ENCODE assay signal across 8 mouse cellular contexts in the genomic region with DNA sequence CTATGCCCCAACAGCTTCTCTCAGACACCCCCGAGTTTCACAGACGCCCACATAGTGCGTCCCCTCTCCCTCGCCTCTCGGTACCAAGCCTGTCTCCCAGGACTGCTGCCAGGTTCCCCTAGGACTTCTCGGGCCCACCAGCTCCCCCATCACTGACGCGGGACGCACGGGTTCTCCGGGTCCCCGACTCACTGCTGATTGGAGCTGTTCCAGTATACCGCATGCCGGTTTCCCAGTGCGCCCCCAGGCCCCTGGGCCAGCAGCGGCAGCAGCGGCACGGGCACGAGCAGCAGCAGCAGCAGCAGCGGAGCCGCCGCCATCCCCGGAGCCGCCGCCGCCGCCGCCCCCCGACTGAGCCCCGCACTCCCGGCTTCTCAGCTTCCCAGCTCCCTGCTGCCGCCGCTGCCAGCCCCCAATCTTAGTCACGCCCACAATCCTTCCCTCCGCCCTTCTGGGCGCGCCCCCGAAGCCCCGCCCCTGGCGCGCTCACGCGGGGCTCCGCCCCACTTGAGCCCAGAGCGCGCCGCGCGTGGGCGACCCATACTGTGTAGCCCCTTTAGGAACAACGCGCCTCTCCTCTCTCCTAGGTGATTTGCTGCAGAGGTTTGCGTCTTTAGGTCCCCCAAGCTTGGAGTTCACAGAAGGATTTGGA. TPM values are rescaled to one million over a fixed set of nuclear protein-coding genes. Genes with fewer than 3 reads are reported as not detected.
A peak's percentile ranks its signal among the peaks of the same experiment; 100 is the strongest.
DNase-seq lines count a peak whose midpoint lies in the region; ATAC-seq lines count a peak whose summit lies in the region.

A gene (minus strand): TSS at position 452 of the 652 bp plus-strand sequence.

- peak within 1 kb of the TSS; percentile 52 for H3K4me3 ChIP-seq in forebrain, embryonic 16.5 days (replicated peaks; ENCODE audit: low read length)
- peak within 1 kb of the TSS; percentile 45 for H3K4me3 ChIP-seq in liver, embryonic 15.5 days (replicated peaks)
- H3K4me3 ChIP-seq in neural tube, embryonic 15.5 days (replicated peaks), result peak within 1 kb of the TSS; percentile 81

- no peaks in the 10 kb centered on the region for H3K36me3 ChIP-seq in forebrain, embryonic 16.5 days (ENCODE audit: control insufficient read depth, insufficient read depth)
- no peaks in the 10 kb centered on the region for H3K36me3 ChIP-seq in liver, embryonic 15.5 days (replicated peaks)
- no peaks in the 10 kb centered on the region for H3K36me3 ChIP-seq in neural tube, embryonic 15.5 days

- ATAC-seq in forebrain, embryonic 16.5 days, result peak; percentile 51
- no peak for ATAC-seq in liver, embryonic 15.5 days (ENCODE audit: insufficient read depth)
- ATAC-seq in neural tube, embryonic 15.5 days (ENCODE audit: low FRiP score), result peak; percentile 43

- H3K9ac ChIP-seq in forebrain, embryonic 16.5 days (replicated peaks; ENCODE audit: low read depth, low read length), result peak within 1 kb of the TSS; percentile 67
- no peak within 1 kb of the TSS for H3K9ac ChIP-seq in liver, embryonic 15.5 days
- H3K9ac ChIP-seq in neural tube, embryonic 15.5 days (replicated peaks), result peak within 1 kb of the TSS; percentile 91

- H3K4me2 ChIP-seq in forebrain, embryonic 16.5 days (ENCODE audit: low read length), result peak within 1 kb of the TSS; percentile 86
- peak within 1 kb of the TSS; percentile 68 for H3K4me2 ChIP-seq in liver, embryonic 15.5 days
- peak within 1 kb of the TSS; percentile 86 for H3K4me2 ChIP-seq in neural tube, embryonic 15.5 days

- H3K4me1 ChIP-seq in forebrain, embryonic 16.5 days (replicated peaks; ENCODE audit: control insufficient read depth, insufficient read depth, low read length), result peaks cover 39% of the 10 kb centered on the region
- peaks cover 35% of the 10 kb centered on the region for H3K4me1 ChIP-seq in liver, embryonic 15.5 days (replicated peaks)
- H3K4me1 ChIP-seq in neural tube, embryonic 15.5 days, result peaks cover 52% of the 10 kb centered on the region

- intact Hi-C loops in heart, postnatal 25 days (cut with DNase I), result no loop called here

- no peaks in the 10 kb centered on the region for H3K9me3 ChIP-seq in forebrain, embryonic 16.5 days (ENCODE audit: control insufficient read depth, low read length)
- no peaks in the 10 kb centered on the region for H3K9me3 ChIP-seq in liver, embryonic 15.5 days (replicated peaks)
- no peaks in the 10 kb centered on the region for H3K9me3 ChIP-seq in neural tube, embryonic 15.5 days (replicated peaks)

- DNase-seq in CD4-positive helper T cell, adult 2 months (ENCODE audit: low read depth, low spot score), result peak; percentile 66
- DNase-seq in adrenal gland, postnatal 10 days, result peak; percentile 82
- DNase-seq in heart, postnatal 25 days (ENCODE audit: low spot score), result peak; percentile 46
- DNase-seq in layer of hippocampus, adult 18-20 months (ENCODE audit: low spot score in 2 of 2), result peak; percentile 87 to 91
- DNase-seq in thymus, postnatal 4 days, result peak; percentile 82

- H3K27ac ChIP-seq in forebrain, embryonic 16.5 days (ENCODE audit: low read length), result peak within 1 kb of the TSS; percentile 83
- H3K27ac ChIP-seq in liver, embryonic 15.5 days (replicated peaks), result no peak within 1 kb of the TSS
- peak within 1 kb of the TSS; percentile 98 for H3K27ac ChIP-seq in neural tube, embryonic 15.5 days (replicated peaks)

- H3K27me3 ChIP-seq in forebrain, embryonic 16.5 days (replicated peaks; ENCODE audit: control insufficient read depth, insufficient read depth, low read length), result peaks cover 17% of the 10 kb centered on the region
- H3K27me3 ChIP-seq in liver, embryonic 15.5 days, result peaks cover 98% of the 10 kb centered on the region
- no peaks in the 10 kb centered on the region for H3K27me3 ChIP-seq in neural tube, embryonic 15.5 days (replicated peaks)

- WGBS in forebrain, embryonic 16.5 days, result under 1% methylated on average over 50 of the region's 53 CpGs
- under 1% methylated on average over 53 of the region's 53 CpGs for WGBS in liver, embryonic 15.5 days (ENCODE audit: insufficient replicate concordance)
- WGBS in neural tube, embryonic 15.5 days, result under 1% methylated on average over 53 of the region's 53 CpGs

RNA-seq across cellular contexts. Expression of the gene that starts here (rescaled TPM):
- under 1 TPM; 0.51 to 0.73 TPM for total RNA-seq in adrenal gland, postnatal 10 days (2021)
- 55.3 and 55.8 TPM in 2 replicates for polyA plus RNA-seq in forebrain, embryonic 16.5 days (2015; fragmentation: Nextera tagmentation; extraction: Ambion mirVana)
- under 1 TPM in 1 of 2 experiments, not detected in 1; 0.31 TPM for total RNA-seq in heart, postnatal 25 days (2021)
- total RNA-seq in layer of hippocampus, adult 18-20 months (2021), result 10 to 100 TPM; 78.2 to 80.1 TPM
- 0.18 and 0.58 TPM in 2 replicates for polyA plus RNA-seq in liver, embryonic 15.5 days (2015; fragmentation: Nextera tagmentation; extraction: Ambion mirVana)
- 95.8 and 107 TPM in 2 replicates for polyA plus RNA-seq in neural tube, embryonic 15.5 days (2015; fragmentation: Nextera tagmentation; extraction: Ambion mirVana)

Comparison
In these comparisons a context has a peak if more than half of its experiments do, and no peak if none do; other contexts are left out.
1. RNA of the gene that starts here (total RNA-seq): 78.2 to 80.1 TPM in layer of hippocampus, adult 18-20 months; 0.51 to 0.73 TPM in adrenal gland, postnatal 10 days and 0.31 TPM in heart, postnatal 25 days; every median in the first group is over 10 times any median in the second.
2. RNA of the gene that starts here (polyA plus RNA-seq): 95.8 to 107 TPM in neural tube, embryonic 15.5 days and 55.3 to 55.8 TPM in forebrain, embryonic 16.5 days; 0.18 to 0.58 TPM in liver, embryonic 15.5 days; every median in the first group is over 10 times any median in the second.
3. Peak in DNase-seq in adrenal gland, postnatal 10 days; RNA of the gene not detected or under 1 TPM.
4. Peak in DNase-seq in heart, postnatal 25 days; RNA of the gene not detected or under 1 TPM.
5. Peak in every context shown above with its lines, with median percentiles within 50 percentile points of each other: DNase-seq, H3K4me2 ChIP-seq and H3K4me3 ChIP-seq.